Mouse (Mus musculus): Measurements from ENCODE around the gene Fancc.
A peak's percentile ranks its signal among the peaks of the same experiment; 100 is the strongest.

Fancc gene

GRCm38 (mm10) chr13:63244425-63244824 lies 252.7 kb downstream of the Fancc start:
- DNase-seq (ENCODE audit: low spot score): no peak

- no peak for DNase-seq (ENCODE audit: low spot score)
Observed at GRCm38 (mm10) chr13:63243586-63243985, 253.5 kb downstream of the Fancc start.

- DNase-seq (ENCODE audit: low spot score): no peak
Observed at GRCm38 (mm10) chr13:63242401-63243192, 254.5 kb downstream of the Fancc start.

GRCm38 (mm10) chr13:63241665-63242064 lies 255.4 kb downstream of the Fancc start:
- DNase-seq (ENCODE audit: low spot score): no peak

GRCm38 (mm10) chr13:63240835-63241234 lies 256.2 kb downstream of the Fancc start:
- no peak for DNase-seq (ENCODE audit: low spot score)

GRCm38 (mm10) chr13:63239877-63240671 lies 257.0 kb downstream of the Fancc start:
- peak; percentile 67 for DNase-seq (ENCODE audit: low spot score)

- no peak for DNase-seq (ENCODE audit: low spot score)
Observed at GRCm38 (mm10) chr13:63239301-63239804, 257.7 kb downstream of the Fancc start.

- DNase-seq (ENCODE audit: low spot score): no peak
Observed at GRCm38 (mm10) chr13:63238045-63238444, 259.0 kb downstream of the Fancc start.

GRCm38 (mm10) chr13:63236159-63236893 lies 260.8 kb downstream of the Fancc start:
- DNase-seq (ENCODE audit: low spot score): no peak

GRCm38 (mm10) chr13:63235551-63235950 lies 261.5 kb downstream of the Fancc start:
- no peak for DNase-seq (ENCODE audit: low spot score)
